Mouse (Mus musculus) kidney, adult 8-10 months (tissue): Measurements from ENCODE around the gene Cactin.

ENCODE experiments used
- DNase-seq, 2 experiments: peaks; one replicate each; pipeline ENCODE4 v3.0.0; 2022

Cactin gene

DNA sequence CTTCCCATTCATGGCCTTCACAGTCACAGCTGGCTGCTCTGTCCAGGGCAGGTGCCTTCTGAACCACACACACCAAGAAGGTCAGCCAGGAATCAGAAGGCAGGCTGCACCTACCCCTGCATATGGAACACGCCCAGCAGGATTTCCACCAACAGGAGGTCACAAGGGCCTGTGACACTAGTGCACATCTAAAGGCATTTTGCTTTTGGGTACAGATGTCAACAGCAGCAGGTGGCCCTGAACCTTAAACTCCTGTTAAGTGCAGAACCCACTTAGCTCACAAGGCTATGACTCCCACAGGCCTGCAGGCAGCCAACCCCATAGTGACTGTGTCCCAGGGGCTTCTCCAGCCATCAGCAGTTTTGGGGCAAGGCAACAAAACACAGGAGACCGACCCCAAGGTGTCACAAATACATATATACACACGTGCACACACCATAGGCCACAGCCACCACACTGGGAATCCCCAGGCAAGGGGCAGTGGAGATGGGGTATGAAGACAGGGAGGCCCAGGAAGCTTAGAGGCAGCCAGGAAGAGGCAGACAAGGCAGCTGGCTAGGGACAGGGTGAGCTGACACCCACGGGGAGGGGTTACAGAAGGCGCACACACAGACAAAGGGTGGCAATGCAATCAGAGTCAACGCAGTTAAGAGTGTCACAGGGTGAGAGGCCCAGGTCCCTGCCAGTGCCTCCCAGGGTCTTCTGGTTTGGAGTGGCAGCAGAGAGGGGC, 45.7 kb downstream of the Cactin start:
- DNase-seq, result no peak

DNA sequence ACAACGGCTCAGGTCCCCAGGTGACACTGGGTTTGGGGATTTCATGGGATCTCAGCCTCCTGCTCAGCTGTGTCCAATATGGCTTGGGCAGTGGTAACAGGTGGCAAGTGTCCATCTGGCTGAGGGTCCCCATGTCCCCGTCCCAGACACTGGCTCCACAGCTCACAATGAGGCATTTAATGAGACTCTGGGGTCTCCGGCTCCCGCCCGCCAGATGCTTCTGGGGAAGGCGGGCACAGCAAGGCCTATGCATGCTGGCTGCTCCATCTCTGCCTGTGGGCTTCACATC, 46.2 kb downstream of the Cactin start:
- no peak for DNase-seq

GRCm38 (mm10) chr10:81375322-81375721, 54.4 kb downstream of the Cactin start:
- no peak for DNase-seq
